Comparison of ENCODE assay signal across 20 mouse cellular contexts in the genomic region with DNA sequence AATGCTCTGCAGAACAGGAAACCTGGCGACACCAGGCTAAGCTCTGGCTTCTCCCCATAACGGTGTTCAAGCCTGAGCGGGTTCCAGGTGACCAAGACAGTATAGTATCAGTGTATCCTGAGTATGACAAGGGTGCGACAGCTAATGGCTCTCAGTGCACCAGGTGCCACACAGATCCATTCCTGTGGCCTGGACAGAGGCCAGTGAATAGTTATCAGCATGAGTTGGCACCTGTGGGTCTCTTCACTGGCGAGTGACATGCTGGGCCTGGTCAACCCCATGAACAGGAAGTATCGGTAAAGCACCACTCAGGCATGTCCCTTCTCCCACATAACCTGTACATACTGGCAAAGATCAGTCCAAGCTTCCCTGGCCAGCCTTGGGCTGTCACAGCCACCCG. TPM values are rescaled to one million over a fixed set of nuclear protein-coding genes. Genes with fewer than 3 reads are reported as not detected.
DNase-seq lines count a peak whose midpoint lies in the region; ATAC-seq and TF ChIP-seq lines count a peak whose summit lies in the region.
"Had no signal": no experiment of that assay in that cellular context is flagged by ENCODE, and none has a peak within 500 bp of the region (broad histone marks: within the 10 kb centered on the region; RNA-seq: fewer than 3 reads in every experiment).

No protein-coding gene starts in this region.

- 96% methylated on average over 7 of the region's 7 CpGs for WGBS in limb, embryonic 13.5 days
- 95% methylated on average over 7 of the region's 7 CpGs for WGBS in limb, embryonic 10.5 days
- 97% methylated on average over 7 of the region's 7 CpGs for WGBS in midbrain, embryonic 15.5 days
- 93% methylated on average over 7 of the region's 7 CpGs for WGBS in midbrain, embryonic 13.5 days
- WGBS in liver, postnatal 0 days (ENCODE audit: insufficient replicate concordance): 84% methylated on average over 7 of the region's 7 CpGs

- 0 out of 2 replicates have a peak overlapping the region, but pooled peaks have one; percentile 8 for H3K9ac ChIP-seq in limb, embryonic 13.5 days
- H3K9ac ChIP-seq in midbrain, embryonic 15.5 days: 0 out of 2 replicates have a peak overlapping the region, but pooled peaks have one; percentile 2
- no peak overlapping the region for H3K9ac ChIP-seq in midbrain, embryonic 13.5 days (replicated peaks)
- H3K9ac ChIP-seq in liver, postnatal 0 days (replicated peaks): no peak overlapping the region
- H3K9ac ChIP-seq: embryonic facial prominence, embryonic 15.5 days; heart, embryonic 13.5 days had no signal

- TF ChIP-seq EP300 in liver, postnatal 0 days (IDR thresholded peaks at IDR 0.05; ENCODE audit: low read depth): no peak

- H3K9me3 ChIP-seq in limb, embryonic 13.5 days: no peaks in the 10 kb centered on the region
- H3K9me3 ChIP-seq in limb, embryonic 10.5 days (replicated peaks): no peaks in the 10 kb centered on the region
- no peaks in the 10 kb centered on the region for H3K9me3 ChIP-seq in midbrain, embryonic 15.5 days
- no peaks in the 10 kb centered on the region for H3K9me3 ChIP-seq in midbrain, embryonic 13.5 days
- no peaks in the 10 kb centered on the region for H3K9me3 ChIP-seq in liver, postnatal 0 days (ENCODE audit: low read length)
- H3K9me3 ChIP-seq: embryonic facial prominence, embryonic 15.5 days; forebrain, embryonic 10.5 days; heart, embryonic 13.5 days; hindbrain, embryonic 13.5 days had no signal

- H3K36me3 ChIP-seq in limb, embryonic 13.5 days: peaks cover 76% of the 10 kb centered on the region
- peaks cover 76% of the 10 kb centered on the region for H3K36me3 ChIP-seq in limb, embryonic 10.5 days
- peaks cover 40% of the 10 kb centered on the region for H3K36me3 ChIP-seq in midbrain, embryonic 15.5 days (replicated peaks)
- peaks cover 71% of the 10 kb centered on the region for H3K36me3 ChIP-seq in midbrain, embryonic 13.5 days
- H3K36me3 ChIP-seq in liver, postnatal 0 days (replicated peaks; ENCODE audit: insufficient read depth, low read length): peaks cover 54% of the 10 kb centered on the region

- H3K4me1 ChIP-seq in limb, embryonic 13.5 days: peaks cover 15% of the 10 kb centered on the region
- H3K4me1 ChIP-seq in limb, embryonic 10.5 days: peaks cover 24% of the 10 kb centered on the region
- peaks cover 21% of the 10 kb centered on the region for H3K4me1 ChIP-seq in midbrain, embryonic 15.5 days
- H3K4me1 ChIP-seq in midbrain, embryonic 13.5 days (replicated peaks): peaks cover 28% of the 10 kb centered on the region
- peaks cover 22% of the 10 kb centered on the region for H3K4me1 ChIP-seq in liver, postnatal 0 days (ENCODE audit: insufficient read depth)

- no peak overlapping the region for H3K4me2 ChIP-seq in limb, embryonic 13.5 days (replicated peaks)
- no peak overlapping the region for H3K4me2 ChIP-seq in midbrain, embryonic 15.5 days
- H3K4me2 ChIP-seq in midbrain, embryonic 13.5 days (replicated peaks): no peak overlapping the region
- H3K4me2 ChIP-seq in liver, postnatal 0 days (ENCODE audit: low read depth, low read length): no peak overlapping the region

- ATAC-seq in limb, embryonic 13.5 days (ENCODE audit: low FRiP score, low read depth): no peak
- ATAC-seq in midbrain, embryonic 15.5 days (replicated peaks): no peak
- no peak for ATAC-seq in midbrain, embryonic 13.5 days
- ATAC-seq in liver, postnatal 0 days: no peak
- ATAC-seq: forebrain, embryonic 14.5 days; hindbrain, postnatal 0 days had no signal

- H3K27me3 ChIP-seq in limb, embryonic 13.5 days: no peaks in the 10 kb centered on the region
- H3K27me3 ChIP-seq in limb, embryonic 10.5 days (ENCODE audit: low read depth, poor library complexity, severe bottlenecking): no peaks in the 10 kb centered on the region
- no peaks in the 10 kb centered on the region for H3K27me3 ChIP-seq in midbrain, embryonic 15.5 days (replicated peaks)
- no peaks in the 10 kb centered on the region for H3K27me3 ChIP-seq in midbrain, embryonic 13.5 days
- H3K27me3 ChIP-seq in liver, postnatal 0 days (ENCODE audit: insufficient read depth, low read length): no peaks in the 10 kb centered on the region
- H3K27me3 ChIP-seq: embryonic facial prominence, embryonic 15.5 days; heart, embryonic 13.5 days; hindbrain, embryonic 13.5 days had no signal

- no peak overlapping the region for H3K27ac ChIP-seq in limb, embryonic 13.5 days
- no peak overlapping the region for H3K27ac ChIP-seq in limb, embryonic 10.5 days
- no peak overlapping the region for H3K27ac ChIP-seq in midbrain, embryonic 15.5 days
- no peak overlapping the region for H3K27ac ChIP-seq in midbrain, embryonic 13.5 days
- H3K27ac ChIP-seq in liver, postnatal 0 days (ENCODE audit: low read depth): 0 out of 2 replicates have a peak overlapping the region, but pooled peaks have one; percentile 12
- H3K27ac ChIP-seq: embryonic facial prominence, embryonic 15.5 days had no signal

- DNase-seq in cerebellum, adult 9-10 months: peak; percentile 60
- DNase-seq in cerebellum, adult 18-20 months: no peak
- no peak for DNase-seq in limb, embryonic 10.5 days (ENCODE audit: low spot score)
- no peak for DNase-seq in liver, postnatal 0 days
- DNase-seq in retina, postnatal 1 day: no peak
- DNase-seq: adrenal gland, adult 2 months; adrenal gland, postnatal 25 days; embryo, embryonic 11 days; gastrocnemius, adult 2 months; gastrocnemius, postnatal 25 days had no signal

- no peak for TF ChIP-seq CTCF in liver, postnatal 0 days (IDR thresholded peaks at IDR 0.05; ENCODE audit: low read depth)

- H3K4me3 ChIP-seq in limb, embryonic 13.5 days: no peak overlapping the region
- H3K4me3 ChIP-seq in limb, embryonic 10.5 days: no peak overlapping the region
- H3K4me3 ChIP-seq in midbrain, embryonic 15.5 days: no peak overlapping the region
- H3K4me3 ChIP-seq in midbrain, embryonic 13.5 days (replicated peaks): no peak overlapping the region
- no peak overlapping the region for H3K4me3 ChIP-seq in liver, postnatal 0 days (ENCODE audit: low read depth, low read length)
- H3K4me3 ChIP-seq: embryonic facial prominence, embryonic 15.5 days; erythroblast, embryonic 14.5 days; gastrocnemius, adult 2 months; hindbrain, embryonic 13.5 days had no signal

RNA-seq across cellular contexts. Expression of gene D10Jhu81e, which starts 1.5 kb away (rescaled TPM):
- polyA plus RNA-seq in limb, embryonic 13.5 days (2015; fragmentation: Nextera tagmentation; extraction: Ambion mirVana): 34.7 and 34.8 TPM in 2 replicates
- polyA plus RNA-seq in limb, embryonic 10.5 days (2016; fragmentation: Nextera tagmentation; extraction: Ambion mirVana): 19.9 and 20.3 TPM in 2 replicates
- 22.8 and 28.7 TPM in 2 replicates for polyA plus RNA-seq in midbrain, embryonic 15.5 days (2015; fragmentation: Nextera tagmentation; extraction: Ambion mirVana)
- 20.3 and 22.7 TPM in 2 replicates for polyA plus RNA-seq in midbrain, embryonic 13.5 days (2015; fragmentation: Nextera tagmentation; extraction: Ambion mirVana)
- 20.8 and 23.9 TPM in 2 replicates for polyA plus RNA-seq in liver, postnatal 0 days (2015; fragmentation: Nextera tagmentation; extraction: Ambion mirVana)

RNA-seq across cellular contexts. Expression of gene Pwp2, which starts 13.9 kb away (rescaled TPM):
- polyA plus RNA-seq in limb, embryonic 13.5 days (2015; fragmentation: Nextera tagmentation; extraction: Ambion mirVana): 21.1 and 22.5 TPM in 2 replicates
- polyA plus RNA-seq in limb, embryonic 10.5 days (2016; fragmentation: Nextera tagmentation; extraction: Ambion mirVana): 35.0 and 38.6 TPM in 2 replicates
- 18.1 and 18.4 TPM in 2 replicates for polyA plus RNA-seq in midbrain, embryonic 15.5 days (2015; fragmentation: Nextera tagmentation; extraction: Ambion mirVana)
- 16.8 and 18.1 TPM in 2 replicates for polyA plus RNA-seq in midbrain, embryonic 13.5 days (2015; fragmentation: Nextera tagmentation; extraction: Ambion mirVana)
- 5.3 and 6.1 TPM in 2 replicates for polyA plus RNA-seq in liver, postnatal 0 days (2015; fragmentation: Nextera tagmentation; extraction: Ambion mirVana)

Comparison
In these comparisons a context has a peak if more than half of its experiments do, and no peak if none do; other contexts are left out.
1. H3K9ac ChIP-seq: peak in limb, embryonic 13.5 days (single experiment) and midbrain, embryonic 15.5 days (single experiment); none in midbrain, embryonic 13.5 days (single experiment) and liver, postnatal 0 days (single experiment).